Comparison of ENCODE assay signal across 46 mouse cellular contexts in genomic region chr2:58447001-58447400, GRCm38 (mm10). TPM values are rescaled to one million over a fixed set of nuclear protein-coding genes. Genes with fewer than 3 reads are reported as not detected.
"Had no signal": no experiment of that assay in that cellular context is flagged by ENCODE, and none has a peak within 500 bp of the region (broad histone marks: within the 10 kb centered on the region; RNA-seq: fewer than 3 reads in every experiment).

No protein-coding gene starts in this region.

- H3K4me1 ChIP-seq: limb, embryonic 12.5 days; limb, embryonic 13.5 days; limb, embryonic 15.5 days; liver, embryonic 12.5 days; liver, embryonic 13.5 days; liver, embryonic 15.5 days; lung, embryonic 15.5 days; megakaryocyte, embryonic 14.5 days; midbrain, embryonic 12.5 days; midbrain, embryonic 13.5 days; midbrain, embryonic 15.5 days; neural tube, embryonic 12.5 days had no signal

- ATAC-seq: liver, embryonic 12.5 days; liver, postnatal 0 days; lung, postnatal 0 days; midbrain, embryonic 13.5 days; midbrain, embryonic 15.5 days; midbrain, embryonic 16.5 days had no signal

- H3K27me3 ChIP-seq: limb, embryonic 12.5 days; limb, embryonic 13.5 days; limb, embryonic 15.5 days; liver, embryonic 12.5 days; liver, embryonic 13.5 days; liver, embryonic 15.5 days; lung, embryonic 15.5 days; megakaryocyte, embryonic 14.5 days; midbrain, embryonic 12.5 days; midbrain, embryonic 13.5 days; midbrain, embryonic 15.5 days; neural tube, embryonic 12.5 days had no signal

- DNase-seq: left cerebral cortex, postnatal 4 days; liver; liver, embryonic 13.5 days; liver, postnatal 0 days; lung, adult 18-20 months; lung, adult 2 months; lung, embryonic 14.5 days; lung, postnatal 10 days; lung, postnatal 14 days; lung, postnatal 36 days; lung, postnatal 4 days; midbrain, embryonic 14.5 days had no signal

- H3K27ac ChIP-seq: limb, embryonic 10.5 days; limb, embryonic 12.5 days; limb, embryonic 13.5 days; limb, embryonic 15.5 days; liver, embryonic 12.5 days; liver, embryonic 13.5 days; liver, embryonic 14.5 days; liver, embryonic 15.5 days; lung, embryonic 15.5 days; macrophage; midbrain, embryonic 12.5 days; midbrain, embryonic 13.5 days; midbrain, embryonic 15.5 days; neural tube, embryonic 12.5 days had no signal

- H3K4me2 ChIP-seq: limb, embryonic 12.5 days; limb, embryonic 13.5 days; limb, embryonic 15.5 days; liver, embryonic 11.5 days; liver, embryonic 12.5 days; liver, embryonic 13.5 days; liver, embryonic 15.5 days; lung, embryonic 14.5 days; lung, embryonic 15.5 days; midbrain, embryonic 12.5 days; midbrain, embryonic 13.5 days; midbrain, embryonic 15.5 days; neural tube, embryonic 12.5 days had no signal

- H3K9me3 ChIP-seq: limb, embryonic 10.5 days; limb, embryonic 12.5 days; limb, embryonic 13.5 days; limb, embryonic 15.5 days; liver, embryonic 12.5 days; liver, embryonic 13.5 days; liver, embryonic 15.5 days; lung, embryonic 15.5 days; midbrain, embryonic 12.5 days; midbrain, embryonic 13.5 days; midbrain, embryonic 15.5 days; neural tube, embryonic 12.5 days had no signal

- H3K4me3 ChIP-seq: limb, embryonic 10.5 days; limb, embryonic 12.5 days; limb, embryonic 13.5 days; limb, embryonic 15.5 days; liver, embryonic 12.5 days; liver, embryonic 13.5 days; liver, embryonic 15.5 days; lung, embryonic 15.5 days; megakaryocyte, embryonic 14.5 days; midbrain, embryonic 12.5 days; midbrain, embryonic 13.5 days; midbrain, embryonic 15.5 days; myocyte; neural tube, embryonic 12.5 days had no signal

- H3K9ac ChIP-seq: limb, embryonic 12.5 days; limb, embryonic 13.5 days; limb, embryonic 15.5 days; liver, embryonic 12.5 days; liver, embryonic 13.5 days; liver, embryonic 14.5 days; liver, embryonic 15.5 days; liver, postnatal 0 days; lung, embryonic 14.5 days; lung, embryonic 15.5 days; midbrain, embryonic 12.5 days; midbrain, embryonic 13.5 days; midbrain, embryonic 15.5 days; neural tube, embryonic 12.5 days had no signal

RNA-seq across cellular contexts. Expression of gene Gm17409, which starts 22.9 kb away (rescaled TPM):
- total RNA-seq: left cerebral cortex, adult 8-10 months; left cerebral cortex, postnatal 10 days; left cerebral cortex, postnatal 14 days; left cerebral cortex, postnatal 25 days; left cerebral cortex, postnatal 36 days; left cerebral cortex, postnatal 4 days; liver, adult 2 months; megakaryocyte progenitor cell, adult 5-6 weeks; megakaryocyte, adult 5-6 weeks; megakaryocyte-erythroid progenitor cell, adult 5-6 weeks; midbrain, postnatal 0 days; monocyte, adult 5-6 weeks had no signal
- polyA plus RNA-seq: limb, embryonic 10.5 days; limb, embryonic 11.5 days; limb, embryonic 12.5 days; limb, embryonic 13.5 days; limb, embryonic 14.5 days; limb, embryonic 15.5 days; liver, adult 2 months; liver, embryonic 11.5 days; liver, embryonic 12.5 days; liver, embryonic 13.5 days; liver, embryonic 14.5 days; liver, embryonic 15.5 days; liver, embryonic 16.5 days; liver, postnatal 0 days; lung, adult 2 months; lung, embryonic 14.5 days; lung, embryonic 15.5 days; lung, embryonic 16.5 days; lung, postnatal 0 days; macrophage; midbrain, embryonic 12.5 days; midbrain, embryonic 13.5 days; midbrain, embryonic 14.5 days; midbrain, embryonic 15.5 days; midbrain, embryonic 16.5 days; midbrain, postnatal 0 days; myocyte; neural tube, embryonic 11.5 days; neural tube, embryonic 12.5 days had no signal
